Mouse (Mus musculus) heart, embryonic 13.5 days (tissue): Measurements from ENCODE around the gene Stxbp5. TPM values are rescaled to one million over a fixed set of nuclear protein-coding genes. Genes with fewer than 3 reads are reported as not detected.
"Not testable (repeated sequence)": the region's sequence is repeated elsewhere in the genome, so short reads cannot be mapped to it uniquely, and the experiment has no call there.

Experiments
- ATAC-seq: fragments of 200-750 bp; cut with Nextera tagmentation; 2 replicates; pipeline ENCODE4 v1.8.0; 2017; ENCODE audit warnings: moderate TSS enrichment; ENCODE audit not compliant: insufficient number of reproducible peaks, low FRiP score, low TSS enrichment; ENCODE audit errors: extremely low read depth
- H3K27ac ChIP-seq: fragments of 300-500 bp; sonication (generic); replicated peaks from 2 replicates; pipeline ENCODE4 v1.5.1; 2015; ENCODE audit warnings: moderate library complexity, mild to moderate bottlenecking, inconsistent platforms
- H3K27me3 ChIP-seq: fragments of 300-500 bp; sonication (generic); replicated peaks from 2 replicates; pipeline ENCODE4 v1.6.1; 2015; ENCODE audit warnings: mild to moderate bottlenecking, inconsistent platforms
- H3K36me3 ChIP-seq: fragments of 300-500 bp; sonication (generic); 2 replicates; pipeline ENCODE4 v1.6.1; 2015; ENCODE audit warnings: mild to moderate bottlenecking, inconsistent platforms
- H3K4me1 ChIP-seq: fragments of 300-500 bp; sonication (generic); 2 replicates; pipeline ENCODE4 v1.6.1; 2015; ENCODE audit warnings: inconsistent platforms
- H3K4me2 ChIP-seq: fragments of 300-500 bp; sonication (generic); 2 replicates; pipeline ENCODE4 v1.6.1; 2015; ENCODE audit warnings: inconsistent platforms, mild to moderate bottlenecking, moderate library complexity
- H3K4me3 ChIP-seq: fragments of 300-500 bp; sonication (generic); 2 replicates; pipeline ENCODE4 v1.5.1; 2015; ENCODE audit warnings: moderate library complexity, mild to moderate bottlenecking, inconsistent platforms
- H3K9ac ChIP-seq: fragments of 300-500 bp; sonication (generic); 2 replicates; pipeline ENCODE4 v1.6.1; 2015; ENCODE audit warnings: inconsistent platforms, mild to moderate bottlenecking, moderate library complexity
- H3K9me3 ChIP-seq: fragments of 300-500 bp; sonication (generic); 2 replicates; pipeline ENCODE4 v1.6.1; 2016; ENCODE audit warnings: inconsistent platforms
- WGBS: fragments of 180-500 bp; shearing (Covaris S2); methylation state at CpG from one replicate; pipeline ENCODE4 v1.1.7; 2015; ENCODE audit warnings: mixed read lengths; 5-methylcytosine and 5-hydroxymethylcytosine counted together
- polyA plus RNA-seq: library from polyadenylated mRNA; unstranded; fragments of >200 nt; fragmentation: Nextera tagmentation; extraction: Ambion mirVana; gene quantifications from 2 replicates; pipeline ENCODE4 v1.2.1, GENCODE M21; 2015

Gene Stxbp5
- polyA plus RNA-seq, 1 experiment from 2014 or later, result 2.7 TPM

DNA sequence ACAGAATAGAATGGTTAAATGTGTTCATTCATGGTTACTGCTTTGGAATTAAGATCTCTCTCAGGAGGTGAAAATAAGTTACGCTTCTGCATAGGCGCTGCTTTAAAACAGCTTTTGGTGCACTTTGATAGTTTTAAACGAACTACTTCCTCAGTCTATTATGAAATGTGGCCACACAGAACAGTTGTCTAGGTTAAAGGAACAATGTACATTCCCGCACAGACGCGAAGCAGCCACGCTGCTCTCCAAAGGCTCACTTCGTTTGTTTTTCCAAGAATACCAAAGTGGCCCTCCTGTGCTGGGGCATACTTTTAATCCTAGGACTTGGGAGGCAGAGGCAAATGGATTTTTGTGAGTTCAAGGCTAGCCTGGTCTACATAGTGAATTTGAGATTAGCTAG, 11.2 kb downstream of the Stxbp5 start:
- H3K36me3 ChIP-seq, result peaks cover 12% of the 10 kb centered on the region
- H3K9me3 ChIP-seq, result no peaks in the 10 kb centered on the region
- peaks cover 22% of the 10 kb centered on the region for H3K4me1 ChIP-seq
- no peaks in the 10 kb centered on the region for H3K27me3 ChIP-seq
- no peak overlapping the region for H3K4me3 ChIP-seq
- ATAC-seq, result no peak
- no peak overlapping the region for H3K4me2 ChIP-seq
- H3K9ac ChIP-seq, result no peak overlapping the region
- whole genome bisulfite sequencing, result 74% methylated on average over 8 of the region's 8 CpGs
- H3K27ac ChIP-seq, result no peak overlapping the region

- Histone ChIP-seq H3K36me3 (peaks cover 11% of the 10 kb centered on the region), H3K4me1 (peaks cover 20% of the 10 kb centered on the region), H3K27me3 (no peaks in the 10 kb centered on the region), H3K4me3 (no peak overlapping the region), H3K27ac (no peak overlapping the region), H3K4me2 (no peak overlapping the region), H3K9me3 (no peaks in the 10 kb centered on the region), H3K9ac (no peak overlapping the region)
- WGBS, result 77% methylated on average over 4 of the region's 4 CpGs
- ATAC-seq, result no peak
Observed at GRCm38 (mm10) chr10:9888655-9889054, 12.2 kb downstream of the Stxbp5 start.

DNA sequence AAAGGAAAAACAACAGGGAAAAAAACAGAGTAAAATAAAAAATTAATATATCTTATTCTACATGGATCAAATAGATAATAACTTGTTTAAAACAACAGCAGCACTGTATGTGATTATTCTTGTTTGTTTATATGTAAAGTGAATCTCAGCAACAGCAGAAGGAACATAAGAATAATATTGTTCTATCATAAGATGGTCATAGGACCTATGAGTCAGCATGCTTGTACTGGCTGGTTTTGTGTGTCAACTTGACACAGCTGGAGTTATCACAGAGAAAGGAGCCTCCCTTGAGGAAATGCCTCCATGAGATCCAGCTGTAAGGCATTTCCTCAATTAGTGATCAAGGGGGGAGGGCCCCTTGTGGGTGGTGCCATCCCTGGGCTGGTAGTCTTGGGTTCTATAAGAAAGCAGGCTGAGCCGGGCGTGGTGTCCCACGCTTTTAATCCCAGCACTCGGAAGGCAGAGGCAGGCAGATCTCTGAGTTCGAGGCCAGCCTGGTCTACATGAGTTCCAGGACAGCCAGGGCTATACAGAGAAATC, 19.0 kb downstream of the Stxbp5 start:
- not testable (repeated sequence) for H3K27ac ChIP-seq, H3K9me3 ChIP-seq, ATAC-seq, H3K9ac ChIP-seq, H3K27me3 ChIP-seq, H3K4me3 ChIP-seq, H3K4me2 ChIP-seq
- WGBS, result 78% methylated on average over 5 of the region's 5 CpGs
- H3K36me3 ChIP-seq, result peaks cover 11% of the 10 kb centered on the region
- H3K4me1 ChIP-seq, result peaks cover 13% of the 10 kb centered on the region

- ATAC-seq, result no peak
- Histone ChIP-seq H3K9me3 (no peaks in the 10 kb centered on the region), H3K36me3 (peaks cover 8% of the 10 kb centered on the region; the same call in 1 of the 2 replicates), H3K27ac (no peak overlapping the region), H3K4me3 (no peak overlapping the region), H3K4me1 (peaks cover 13% of the 10 kb centered on the region), H3K27me3 (no peaks in the 10 kb centered on the region), H3K9ac (no peak overlapping the region), H3K4me2 (no peak overlapping the region)
- WGBS, result 75% methylated on average over 6 of the region's 6 CpGs
Observed at GRCm38 (mm10) chr10:9880070-9880728, 20.7 kb downstream of the Stxbp5 start.

DNA sequence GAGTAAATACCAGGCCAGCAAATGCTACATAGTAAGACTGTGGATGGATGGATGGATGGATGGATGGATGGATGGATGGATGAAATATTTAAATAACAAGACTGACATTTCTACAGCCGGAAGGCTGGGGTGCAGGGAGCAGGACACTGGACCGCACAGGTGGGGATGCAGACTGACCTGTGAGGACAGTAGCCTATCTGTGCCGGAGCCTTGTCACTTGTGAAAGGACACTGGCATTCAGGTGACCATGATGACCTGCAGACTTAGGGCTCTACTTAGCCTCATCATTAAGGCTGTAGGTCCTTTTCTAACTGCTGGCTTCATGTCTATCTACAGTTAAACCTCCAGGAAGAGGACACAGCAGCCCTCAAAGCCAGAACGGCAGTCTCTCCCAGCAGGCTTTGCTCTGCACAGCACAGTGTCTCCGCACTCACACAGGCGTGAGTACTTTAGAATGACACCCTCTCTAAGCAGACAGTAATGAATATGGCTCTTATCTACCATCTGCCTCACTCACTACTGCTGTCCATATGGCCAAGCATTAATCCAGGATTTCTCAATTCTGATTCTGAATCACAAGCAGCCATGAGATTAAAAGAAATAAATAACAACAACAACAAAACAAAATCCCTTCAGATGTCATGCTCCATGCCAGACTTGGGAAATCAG, 21.9 kb downstream of the Stxbp5 start:
- WGBS, result 71% methylated on average over 6 of the region's 6 CpGs
- Histone ChIP-seq H3K36me3 (peaks cover 8% of the 10 kb centered on the region; the same call in 1 of the 2 replicates), H3K4me1 (peaks cover 13% of the 10 kb centered on the region), H3K4me2 (no peak overlapping the region), H3K4me3 (no peak overlapping the region), H3K9ac (no peak overlapping the region), H3K27me3 (no peaks in the 10 kb centered on the region), H3K9me3 (no peaks in the 10 kb centered on the region), H3K27ac (no peak overlapping the region)
- no peak for ATAC-seq

DNA sequence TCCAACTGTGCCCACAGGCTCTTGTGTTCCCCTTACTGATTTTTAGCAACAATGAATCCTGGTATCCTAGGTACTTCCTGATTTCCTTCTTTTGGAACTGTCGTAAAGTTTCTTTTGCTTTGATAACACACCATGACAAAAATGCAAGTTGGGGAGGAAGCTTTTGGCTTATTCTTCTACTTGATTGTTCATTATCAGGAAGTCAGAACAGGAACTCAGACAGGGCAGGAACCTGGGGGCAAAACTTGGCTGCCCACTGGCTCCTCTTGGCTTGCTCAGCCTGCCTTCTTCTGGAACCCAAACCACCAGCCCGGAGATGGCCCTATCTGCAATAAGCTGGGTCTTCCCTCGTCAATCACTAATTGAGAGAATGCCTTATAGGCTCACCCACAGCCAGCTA, 25.0 kb downstream of the Stxbp5 start:
- no peak overlapping the region for H3K4me2 ChIP-seq
- H3K27ac ChIP-seq, result no peak overlapping the region
- 73% methylated on average over 3 of the region's 3 CpGs for whole genome bisulfite sequencing
- no peak overlapping the region for H3K9ac ChIP-seq
- H3K4me3 ChIP-seq, result no peak overlapping the region
- H3K4me1 ChIP-seq, result peaks cover 13% of the 10 kb centered on the region
- H3K36me3 ChIP-seq, result peaks cover 8% of the 10 kb centered on the region; the same call in 1 of the 2 replicates
- ATAC-seq, result no peak
- H3K27me3 ChIP-seq, result no peaks in the 10 kb centered on the region
- no peaks in the 10 kb centered on the region for H3K9me3 ChIP-seq

GRCm38 (mm10) chr10:9872143-9872542, 28.7 kb downstream of the Stxbp5 start:
- H3K9me3 ChIP-seq, result no peaks in the 10 kb centered on the region
- H3K36me3 ChIP-seq, result peaks cover 3% of the 10 kb centered on the region; the same call in 1 of the 2 replicates
- no peak overlapping the region for H3K9ac ChIP-seq
- H3K4me2 ChIP-seq, result no peak overlapping the region
- no peak overlapping the region for H3K27ac ChIP-seq
- no peaks in the 10 kb centered on the region for H3K4me1 ChIP-seq
- no peak overlapping the region for H3K4me3 ChIP-seq
- no peak for ATAC-seq
- H3K27me3 ChIP-seq, result no peaks in the 10 kb centered on the region
- WGBS, result 70% methylated on average over 2 of the region's 2 CpGs

DNA sequence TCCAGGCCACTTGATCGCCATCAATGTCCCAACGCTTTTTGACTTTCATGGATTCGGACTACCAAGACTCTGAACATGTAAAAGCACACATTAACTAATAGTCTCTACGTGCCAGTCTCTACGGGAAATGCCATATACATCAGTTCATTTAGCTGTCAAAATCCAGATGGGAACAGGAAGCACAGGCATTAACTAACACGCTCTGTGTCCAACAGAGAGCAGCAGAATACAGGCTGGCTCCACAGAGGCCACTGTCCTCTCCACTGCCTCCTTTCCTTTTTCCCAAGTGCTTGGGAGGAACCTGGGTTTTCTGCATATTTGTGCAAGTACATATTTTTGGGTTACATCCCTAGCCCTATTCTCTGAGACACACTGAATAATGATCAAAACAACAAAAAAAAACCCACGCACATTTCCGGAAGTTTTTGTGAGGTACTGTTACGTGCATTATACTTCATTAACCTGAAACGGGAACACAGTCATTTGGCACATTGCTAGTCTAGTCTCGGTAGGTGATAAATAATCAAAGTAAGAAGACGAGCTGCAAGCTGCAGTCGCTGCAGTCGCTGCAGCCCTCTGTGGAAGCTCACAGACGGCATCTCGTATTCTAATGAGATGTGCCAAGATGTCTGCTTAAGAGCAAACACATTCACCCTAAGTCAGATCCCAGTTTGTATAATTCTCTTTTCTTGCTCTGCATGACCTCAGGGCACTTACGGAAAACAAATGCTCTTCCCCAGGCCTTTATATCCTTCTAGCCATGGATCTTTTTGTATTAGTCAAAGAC, 33.9 kb downstream of the Stxbp5 start:
- Histone ChIP-seq H3K4me2 (no peak overlapping the region), H3K36me3 (peaks cover 6% of the 10 kb centered on the region; the same call in 1 of the 2 replicates), H3K9me3 (no peaks in the 10 kb centered on the region), H3K27ac (no peak overlapping the region), H3K27me3 (no peaks in the 10 kb centered on the region), H3K4me3 (no peak overlapping the region), H3K9ac (no peak overlapping the region), H3K4me1 (0 out of 2 replicates have a peak, but pooled peaks cover 6% of the 10 kb centered on the region)
- no peak for ATAC-seq
- WGBS, result 78% methylated on average over 17 of the region's 17 CpGs

- Histone ChIP-seq H3K4me1 (peaks cover 12% of the 10 kb centered on the region; the same call in 1 of the 2 replicates), H3K9ac (no peak overlapping the region), H3K4me2 (no peak overlapping the region), H3K4me3 (no peak overlapping the region), H3K9me3 (no peaks in the 10 kb centered on the region), H3K27me3 (no peaks in the 10 kb centered on the region), H3K36me3 (peaks cover 15% of the 10 kb centered on the region), H3K27ac (no peak overlapping the region; the same call in 1 of the 2 replicates)
- WGBS, result 77% methylated on average over 4 of the region's 4 CpGs
- ATAC-seq, result no peak
Observed at GRCm38 (mm10) chr10:9860022-9860421, 40.9 kb downstream of the Stxbp5 start.

GRCm38 (mm10) chr10:9859476-9859875, 41.4 kb downstream of the Stxbp5 start:
- no peak for ATAC-seq
- H3K9ac ChIP-seq, result no peak overlapping the region
- H3K9me3 ChIP-seq, result peaks cover 3% of the 10 kb centered on the region; the same call in 1 of the 2 replicates
- H3K4me1 ChIP-seq, result peaks cover 12% of the 10 kb centered on the region; the same call in 1 of the 2 replicates
- WGBS, result 80% methylated on average over 3 of the region's 3 CpGs
- no peak overlapping the region for H3K4me3 ChIP-seq
- H3K27ac ChIP-seq, result no peak overlapping the region
- H3K36me3 ChIP-seq, result peaks cover 16% of the 10 kb centered on the region
- H3K27me3 ChIP-seq, result no peaks in the 10 kb centered on the region
- H3K4me2 ChIP-seq, result no peak overlapping the region

DNA sequence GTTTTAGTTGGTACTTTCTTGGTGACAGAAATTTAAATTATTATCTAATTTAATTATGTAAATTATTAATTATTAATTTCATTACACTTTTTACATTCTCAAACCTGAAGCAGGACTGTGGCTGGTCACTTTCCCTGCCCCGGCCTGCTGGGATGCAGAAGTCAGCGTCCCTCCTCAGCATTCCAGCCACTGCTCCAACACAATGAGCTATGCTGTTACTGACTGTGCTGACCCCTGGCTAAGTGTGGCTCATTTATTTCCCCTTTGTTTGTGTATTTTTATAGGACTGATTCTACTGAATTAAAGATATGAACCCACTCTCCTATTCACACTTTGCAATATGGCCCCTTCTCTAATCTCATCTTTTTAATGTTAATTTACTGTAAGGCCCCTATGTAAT, 43.0 kb downstream of the Stxbp5 start:
- no peak for ATAC-seq
- H3K9ac ChIP-seq, result no peak overlapping the region
- no peaks in the 10 kb centered on the region for H3K27me3 ChIP-seq
- no peak overlapping the region for H3K27ac ChIP-seq
- H3K4me1 ChIP-seq, result peaks cover 6% of the 10 kb centered on the region; the same call in 1 of the 2 replicates
- peaks cover 13% of the 10 kb centered on the region for H3K9me3 ChIP-seq
- no peak overlapping the region for H3K4me2 ChIP-seq
- WGBS, result 87% methylated on average over 2 of the region's 2 CpGs
- H3K36me3 ChIP-seq, result peaks cover 24% of the 10 kb centered on the region
- H3K4me3 ChIP-seq, result no peak overlapping the region
